Mouse (Mus musculus) spleen, postnatal 4 days (tissue): ENCODE measurements around the gene Lcn10.
A peak's percentile ranks its signal among the peaks of the same experiment; 100 is the strongest.
"Not testable (repeated sequence)": the region's sequence is repeated elsewhere in the genome, so short reads cannot be mapped to it uniquely, and the experiment has no call there.

Source experiments
- DNase-seq, 2 experiments: peaks; one replicate each; pipeline ENCODE4 v3.0.0; 2022; ENCODE audit warnings: low spot score in 2 of 2

Lcn10 gene

GRCm38 (mm10) chr2:25682426-25682825, at the start of gene Lcn10:
Lcn10 (plus strand) TSS chr2:25682726.
- DNase-seq: no peak

DNA sequence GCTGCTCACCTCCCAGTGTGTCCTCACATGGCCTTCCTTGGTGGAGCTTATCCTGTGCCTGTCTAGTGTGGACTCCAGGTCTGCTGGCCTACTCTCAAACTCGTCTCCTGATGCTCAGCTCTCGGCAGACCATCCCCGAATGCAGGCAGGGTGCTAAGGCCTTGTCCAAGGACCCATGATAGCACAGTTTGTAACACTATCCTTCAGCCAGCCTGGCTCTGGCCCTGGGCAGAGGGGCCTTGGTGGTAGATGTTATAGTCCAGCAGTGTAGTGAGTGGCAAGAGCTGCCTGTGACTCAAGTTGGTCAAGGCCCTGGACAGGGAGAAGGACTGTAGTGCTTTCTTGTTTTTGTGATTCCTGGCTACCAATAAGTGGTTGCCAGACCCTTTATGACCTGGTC, 48.9 kb upstream of the Lcn10 start:
- DNase-seq: no peak

- no peak for DNase-seq
These were observed 48.5 kb upstream of the Lcn10 start for GRCm38 (mm10) chr2:25634046-25634445.

GRCm38 (mm10) chr2:25639890-25640289, 42.6 kb upstream of the Lcn10 start:
- peak in 1 of 2 experiments; percentile 75 for DNase-seq

DNA sequence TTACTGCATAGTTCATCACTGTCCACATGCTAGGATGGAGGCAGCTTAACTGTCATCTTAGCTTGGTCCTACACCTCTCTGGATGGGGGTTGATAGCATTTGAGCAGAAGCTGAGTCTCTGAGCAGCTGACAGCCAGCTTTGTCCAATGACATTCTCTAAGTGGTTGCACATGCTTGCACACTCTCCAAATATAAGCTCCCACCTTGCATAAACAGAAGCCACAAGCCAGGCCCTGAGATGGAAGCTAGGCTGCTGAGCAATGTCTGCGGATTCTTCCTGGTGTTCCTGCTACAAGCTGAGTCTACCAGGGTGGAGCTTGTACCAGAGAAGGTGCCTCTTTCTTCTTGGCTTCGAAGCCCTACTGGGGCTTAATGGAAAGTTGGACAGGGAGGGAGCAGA, 29.6 kb upstream of the Lcn10 start, which contains the start of gene Lcn8:
Lcn8 (plus strand) TSS at position 219 of the 400 bp plus-strand sequence.
- no peak for DNase-seq

DNA sequence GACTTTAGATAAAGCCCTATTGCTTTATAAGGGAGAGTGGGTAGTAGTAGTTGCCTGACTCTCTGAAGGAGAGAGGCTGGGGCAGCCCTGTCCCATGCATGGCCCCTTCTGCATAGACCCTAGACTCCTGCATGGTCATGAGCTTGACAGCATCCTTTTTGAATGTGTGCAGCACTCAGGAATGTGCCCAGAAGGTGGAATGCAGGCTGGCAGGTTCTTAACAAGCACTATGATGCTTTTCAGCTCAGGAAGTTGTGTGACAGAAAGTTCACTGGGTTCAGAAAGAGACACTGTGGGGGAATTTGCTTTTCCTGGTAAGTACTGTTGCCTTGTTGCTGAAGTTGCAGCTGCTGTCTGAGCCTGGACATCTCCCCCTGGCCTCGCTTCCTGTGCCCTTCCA, 28.0 kb upstream of the Lcn10 start:
- DNase-seq: no peak

DNA sequence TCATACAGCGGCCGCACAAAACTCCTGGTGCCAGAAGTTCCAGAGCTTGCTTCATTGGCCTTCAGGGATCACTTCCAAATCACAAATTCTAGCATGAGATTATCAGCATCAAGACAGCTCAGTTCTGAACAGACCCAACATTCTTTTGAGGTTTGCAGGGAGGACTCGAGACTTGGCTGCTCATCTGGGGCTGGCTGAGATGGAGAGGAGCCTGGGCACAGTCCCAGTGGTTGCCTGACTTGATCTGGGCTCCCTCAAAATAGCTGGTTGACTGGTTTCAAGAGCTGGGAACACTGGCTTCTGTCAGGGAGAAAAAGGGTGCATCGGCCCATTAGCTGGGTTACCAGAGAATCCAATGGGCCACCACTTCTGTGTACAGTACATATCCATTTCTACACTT, 25.8 kb upstream of the Lcn10 start:
- no peak for DNase-seq

GRCm38 (mm10) chr2:25657246-25657645, 25.3 kb upstream of the Lcn10 start:
- no peak for DNase-seq

DNA sequence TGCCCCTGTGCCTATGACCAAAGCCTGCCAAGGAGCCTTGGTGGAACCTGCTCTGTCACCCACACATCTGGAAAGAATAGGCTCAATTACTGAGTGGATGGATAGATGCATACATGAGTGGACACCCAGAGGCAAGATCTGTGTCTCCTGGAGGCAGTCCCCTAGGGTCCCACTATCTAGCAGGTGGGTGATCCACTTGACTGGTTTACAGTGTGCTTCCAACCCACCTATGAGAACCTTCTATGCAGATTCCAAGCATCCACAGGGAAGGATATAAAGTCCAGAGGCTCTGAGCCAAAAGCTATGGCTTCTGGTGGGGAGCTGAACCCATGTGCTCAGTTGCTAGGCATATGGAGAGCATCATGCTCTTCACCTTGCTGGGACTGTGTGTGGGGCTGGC, 24.9 kb upstream of the Lcn10 start, which contains the start of gene Lcn5:
Lcn5 (plus strand) TSS at position 301 of the 400 bp plus-strand sequence.
- DNase-seq: no peak

- DNase-seq: no peak
These were observed 22.2 kb upstream of the Lcn10 start for GRCm38 (mm10) chr2:25660279-25660678.

DNA sequence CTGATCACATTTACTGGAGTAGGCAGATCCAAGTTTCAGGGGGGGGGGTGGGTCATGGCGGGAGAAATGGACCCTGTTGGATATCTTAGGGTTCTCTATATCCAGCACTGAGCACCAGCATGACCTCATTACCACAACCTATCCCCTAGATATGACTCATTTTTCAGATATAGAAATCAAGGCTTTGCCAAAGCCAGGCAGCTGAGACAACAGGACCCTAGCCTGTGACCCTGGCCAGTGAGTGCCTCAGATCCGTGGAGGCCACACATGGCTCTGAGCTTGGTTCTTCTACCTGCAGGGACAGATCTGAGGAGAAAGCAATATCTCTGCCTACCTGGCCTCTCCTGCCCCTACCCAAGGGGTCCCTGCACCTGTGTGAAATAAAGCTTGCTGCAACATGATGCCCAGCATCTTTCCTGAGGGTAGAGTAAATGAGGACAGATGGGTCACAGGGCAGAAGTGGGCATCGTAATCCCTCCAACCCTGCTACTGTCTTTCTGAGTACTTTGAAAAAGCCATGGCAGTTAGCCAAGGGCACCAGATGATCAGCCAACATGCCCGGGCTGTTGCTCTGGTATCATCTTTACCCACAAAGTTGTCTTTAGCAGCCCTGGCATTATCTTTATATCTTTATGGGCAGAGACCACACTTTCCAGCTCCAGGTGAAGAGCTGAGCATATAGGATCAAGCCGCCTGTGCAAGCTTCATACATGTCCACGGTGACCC, 21.1 kb upstream of the Lcn10 start:
- no peak for DNase-seq

DNA sequence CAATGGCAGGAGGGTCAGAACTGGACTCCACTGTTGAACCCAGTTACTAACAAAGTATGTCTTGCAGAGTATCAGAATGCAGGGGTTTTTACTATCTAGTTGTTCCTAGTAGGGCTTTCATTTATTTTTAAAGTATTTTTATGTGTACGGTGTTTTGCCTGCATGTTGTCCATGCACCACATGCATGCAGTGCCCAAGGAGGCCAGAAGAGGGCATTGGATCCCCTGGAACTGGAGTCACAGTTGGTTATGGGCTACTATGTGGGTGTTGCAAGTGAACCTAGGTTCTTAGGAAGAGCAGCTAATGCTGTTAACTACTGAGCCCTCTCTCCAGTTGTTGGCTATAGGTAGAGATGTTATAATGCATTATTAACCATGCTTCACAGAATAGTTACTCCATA, 19.0 kb upstream of the Lcn10 start:
- DNase-seq: peak; percentile 30 to 71

- DNase-seq: no peak
These were observed 18.4 kb upstream of the Lcn10 start for GRCm38 (mm10) chr2:25664125-25664524.

- DNase-seq: no peak
These were observed 16.0 kb upstream of the Lcn10 start for GRCm38 (mm10) chr2:25666516-25666915.

DNA sequence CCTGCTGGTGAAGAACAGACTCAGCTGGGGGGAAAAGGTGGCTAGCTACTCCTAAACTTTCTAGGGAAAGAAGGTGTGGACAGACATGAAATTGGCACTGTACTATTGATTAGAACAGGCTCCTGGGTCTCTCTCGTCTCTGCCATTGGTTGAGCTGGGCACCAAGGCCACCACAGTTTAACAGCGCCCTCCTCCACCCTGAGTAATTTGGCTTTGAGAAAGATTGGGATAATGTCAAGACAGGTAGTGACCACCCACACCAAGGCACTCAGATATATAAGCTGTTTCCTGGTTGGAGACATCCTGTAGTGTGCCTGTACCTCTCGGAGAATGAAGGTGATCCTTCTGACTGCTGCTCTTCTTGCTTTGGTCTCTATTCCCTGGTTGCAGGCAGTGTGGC, 6.0 kb upstream of the Lcn10 start, which contains the start of gene Lcn6:
Lcn6 (plus strand) TSS at position 301 of the 400 bp plus-strand sequence.
- no peak for DNase-seq

DNA sequence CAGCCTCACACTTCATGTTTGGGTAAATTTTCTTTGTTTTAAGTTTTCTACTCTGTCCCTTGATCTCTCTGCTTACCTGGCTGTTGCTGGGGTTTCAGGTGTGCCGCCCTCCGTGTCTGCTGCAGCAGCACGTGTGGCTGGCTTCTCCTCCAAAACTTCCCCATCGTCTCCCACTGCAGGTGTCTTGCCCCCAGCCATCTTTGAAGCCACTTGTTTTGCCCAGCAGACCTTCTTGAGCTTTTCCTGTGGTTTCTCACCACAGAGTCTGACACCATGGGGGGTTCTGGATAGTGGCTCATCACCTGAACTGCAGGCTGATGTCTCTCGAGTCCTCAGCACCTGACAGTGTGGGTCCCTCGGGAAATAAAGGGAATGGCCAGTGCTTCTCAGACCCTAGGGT, 3.0 kb upstream of the Lcn10 start:
- no peak for DNase-seq

- no peak for DNase-seq
These were observed 4.4 kb downstream of the Lcn10 start for GRCm38 (mm10) chr2:25686941-25687340.

DNA sequence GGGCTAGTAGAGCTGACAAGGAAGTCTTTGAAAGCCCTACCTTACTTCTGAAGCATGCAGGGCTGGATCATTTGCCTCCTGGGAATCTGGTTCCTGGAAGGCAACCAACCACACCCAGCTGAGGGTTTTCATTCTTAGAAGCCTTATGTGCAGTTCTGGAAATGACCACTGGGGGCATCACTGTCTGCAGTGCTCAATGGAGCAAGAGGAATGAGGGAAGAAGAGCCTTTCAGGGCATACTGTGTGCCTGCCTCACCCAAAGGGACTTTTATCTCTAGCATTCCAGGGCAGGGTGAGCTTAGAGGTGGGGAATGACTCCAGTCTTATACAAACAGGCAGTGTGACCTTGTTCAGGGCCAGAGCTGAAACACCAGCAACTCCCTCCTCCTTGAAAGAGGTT, 12.1 kb downstream of the Lcn10 start:
- DNase-seq: peak; percentile 37 to 81

DNA sequence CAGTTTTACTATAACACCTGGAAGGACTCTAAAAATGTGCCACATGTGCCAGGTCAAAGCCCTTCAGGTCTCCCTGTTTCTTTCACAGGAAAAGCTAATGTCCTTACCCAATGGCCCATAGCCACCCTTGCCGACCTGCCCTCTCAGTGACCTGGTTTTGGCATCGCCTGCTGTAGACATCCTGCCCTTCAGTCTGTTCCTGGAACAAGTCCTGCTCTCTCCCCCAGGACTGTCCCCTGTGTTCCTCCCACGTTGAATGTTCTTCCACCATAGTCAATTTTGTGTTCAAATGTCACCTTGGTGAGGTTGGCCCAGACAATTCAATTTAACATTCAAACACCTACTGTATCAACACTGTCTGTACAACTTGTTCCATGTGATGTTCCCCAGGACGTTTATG, 14.4 kb downstream of the Lcn10 start:
- no peak for DNase-seq

GRCm38 (mm10) chr2:25698696-25699095, 16.2 kb downstream of the Lcn10 start:
- DNase-seq: no peak

DNA sequence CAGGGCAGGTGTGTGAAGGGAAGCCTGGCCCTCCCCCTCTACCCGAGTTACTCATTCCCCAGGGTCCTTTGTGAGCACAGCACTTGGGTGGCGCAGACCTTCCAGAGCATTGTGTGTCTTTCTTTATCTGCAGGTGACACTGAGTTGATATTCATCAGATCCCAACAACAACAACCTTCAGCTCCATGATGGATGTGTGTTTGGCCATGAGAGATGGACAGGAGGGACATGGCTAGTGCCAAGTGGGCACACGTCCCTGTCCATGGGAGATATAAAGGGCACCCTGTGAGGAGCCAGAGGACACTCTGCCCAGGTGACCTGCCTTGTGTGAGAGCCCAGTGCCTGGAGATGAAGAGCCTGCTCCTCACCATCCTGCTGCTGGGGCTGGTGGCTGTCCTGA, 17.2 kb downstream of the Lcn10 start, which contains the start of gene Obp2a:
Obp2a (plus strand) TSS at position 301 of the 400 bp plus-strand sequence.
- DNase-seq: not testable (repeated sequence)

GRCm38 (mm10) chr2:25701001-25701400, 18.5 kb downstream of the Lcn10 start:
- peak in 1 of 2 experiments; percentile 38 for DNase-seq

GRCm38 (mm10) chr2:25703706-25704105, 21.2 kb downstream of the Lcn10 start:
- no peak for DNase-seq
